ENCODE assay signal across 7 mouse cellular contexts in the genomic region with DNA sequence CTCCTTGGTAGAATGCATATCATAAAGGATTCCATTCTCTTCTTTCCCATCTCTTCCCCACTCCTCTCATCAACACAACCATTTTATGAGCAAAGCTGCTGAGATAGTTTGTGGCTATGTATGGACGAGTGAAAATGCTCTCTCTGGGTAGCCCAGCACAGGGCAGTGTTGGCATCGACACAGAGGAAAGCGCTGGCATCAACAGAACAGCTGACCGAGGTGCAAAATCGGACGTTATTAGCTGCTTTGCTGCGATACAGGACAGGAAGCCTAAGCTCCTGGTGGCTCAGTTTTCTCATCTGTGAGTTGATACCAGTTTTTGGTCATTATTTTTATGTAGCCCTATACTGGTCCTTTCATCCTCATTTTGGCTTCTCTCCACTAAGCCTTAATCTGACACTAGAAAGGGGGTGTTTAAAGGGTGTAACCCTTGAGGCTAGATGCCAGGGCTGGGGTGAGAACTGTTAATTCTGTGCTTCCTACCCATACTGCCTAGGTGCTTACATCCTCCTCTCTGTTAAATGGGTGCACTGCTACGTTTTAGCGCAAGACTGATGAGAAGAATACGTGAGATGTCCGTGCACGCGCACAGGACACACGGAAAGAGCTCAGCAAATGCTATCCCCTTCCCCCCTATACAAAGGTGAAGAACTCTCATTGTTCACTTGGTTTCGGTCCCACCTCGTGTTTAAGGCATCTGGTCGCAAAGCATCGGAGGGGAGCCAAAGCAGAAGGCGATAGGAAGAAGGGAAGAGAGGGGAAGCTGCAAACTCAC. TPM values are rescaled to one million over a fixed set of nuclear protein-coding genes. Genes with fewer than 3 reads are reported as not detected.
A peak's percentile ranks its signal among the peaks of the same experiment; 100 is the strongest.
DNase-seq lines count a peak whose midpoint lies in the region; ATAC-seq and TF ChIP-seq lines count a peak whose summit lies in the region.

No protein-coding gene starts in this region.

- H3K9ac ChIP-seq in lung, embryonic 14.5 days = no peak overlapping the region

- H3K9me3 ChIP-seq in lung, embryonic 14.5 days (ENCODE audit: low read depth, low read length) = no peaks in the 10 kb centered on the region
- no peaks in the 10 kb centered on the region for H3K9me3 ChIP-seq in hindbrain, embryonic 10.5 days
- no peaks in the 10 kb centered on the region for H3K9me3 ChIP-seq in megakaryocyte, embryonic 14.5 days

- H3K27ac ChIP-seq in lung, embryonic 14.5 days (ENCODE audit: low read depth) = no peak overlapping the region
- H3K27ac ChIP-seq in hindbrain, embryonic 10.5 days = peak overlapping the region; percentile 82

- ATAC-seq in lung, embryonic 14.5 days (ENCODE audit: insufficient read depth) = peak; percentile 43; the same call in 1 of the 2 replicates

- no peaks in the 10 kb centered on the region for H3K36me3 ChIP-seq in lung, embryonic 14.5 days (ENCODE audit: insufficient read depth)
- no peaks in the 10 kb centered on the region for H3K36me3 ChIP-seq in hindbrain, embryonic 10.5 days
- H3K36me3 ChIP-seq in megakaryocyte, embryonic 14.5 days (replicated peaks; ENCODE audit: low read length) = no peaks in the 10 kb centered on the region

- peak overlapping the region; percentile 32 for H3K4me3 ChIP-seq in lung, embryonic 14.5 days (ENCODE audit: low read depth, low read length)
- H3K4me3 ChIP-seq in hindbrain, embryonic 10.5 days = peak overlapping the region; percentile 54
- peak overlapping the region; percentile 86 for H3K4me3 ChIP-seq in megakaryocyte, embryonic 14.5 days (replicated peaks)

- no peak for DNase-seq in lung, embryonic 14.5 days
- DNase-seq in lung, postnatal 36 days = no peak
- DNase-seq in cerebellum, adult 9-11 months = peak; percentile 52
- DNase-seq in hindbrain, embryonic 10.5 days (ENCODE audit: low spot score) = no peak
- DNase-seq in adrenal gland, adult 2 months = no peak
- DNase-seq in thymus, postnatal 0 days (ENCODE audit: low spot score) = no peak

- 15% methylated on average over 19 of the region's 19 CpGs for WGBS in lung, embryonic 14.5 days
- WGBS in hindbrain, embryonic 10.5 days = 24% methylated on average over 19 of the region's 19 CpGs

- no peak for TF ChIP-seq CTCF in lung, embryonic 14.5 days (IDR thresholded peaks at IDR 0.05; ENCODE audit: low read depth)

- peak overlapping the region; percentile 62 for H3K4me2 ChIP-seq in lung, embryonic 14.5 days

- no peaks in the 10 kb centered on the region for H3K4me1 ChIP-seq in lung, embryonic 14.5 days (ENCODE audit: insufficient read depth)
- H3K4me1 ChIP-seq in hindbrain, embryonic 10.5 days (replicated peaks) = peaks cover 18% of the 10 kb centered on the region; the same call in 1 of the 2 replicates
- H3K4me1 ChIP-seq in megakaryocyte, embryonic 14.5 days = peaks cover 15% of the 10 kb centered on the region

- 0 out of 2 replicates have a peak, but pooled peaks cover 10% of the 10 kb centered on the region for H3K27me3 ChIP-seq in lung, embryonic 14.5 days (ENCODE audit: insufficient read depth, low read length)
- peaks cover 28% of the 10 kb centered on the region for H3K27me3 ChIP-seq in hindbrain, embryonic 10.5 days (ENCODE audit: insufficient read depth, poor library complexity, severe bottlenecking)
- peaks cover 24% of the 10 kb centered on the region for H3K27me3 ChIP-seq in megakaryocyte, embryonic 14.5 days (replicated peaks)

RNA-seq across cellular contexts. Expression of gene Zcchc18, which starts 0.6 kb away (rescaled TPM):
- polyA plus RNA-seq in lung, embryonic 14.5 days (2014; fragmentation: Nextera tagmentation; extraction: Ambion mirVana) = 13.4 and 15.6 TPM in 2 replicates
- polyA plus RNA-seq in hindbrain, embryonic 10.5 days (2016; fragmentation: Nextera tagmentation; extraction: Ambion mirVana) = 52.4 and 66.5 TPM in 2 replicates
- 1.2 TPM in 1 of 2 replicates, not detected in the other for polyA plus RNA-seq in megakaryocyte, embryonic 14.5 days (2012; ENCODE audit: insufficient read depth, low replicate concordance)
- 10 to 100 TPM in 1 of 2 experiments, 1 to 10 TPM in 1; 8.9 to 16.9 TPM for total RNA-seq in adrenal gland, adult 2 months (2021)
- polyA plus RNA-seq in adrenal gland, adult 2 months (2012; rRNA removed) = 1.7 and 2.8 TPM in 2 replicates
- 2.7 and 3.5 TPM in 2 replicates for polyA plus RNA-seq in thymus, postnatal 0 days (2015; fragmentation: Nextera tagmentation; extraction: Ambion mirVana)

RNA-seq across cellular contexts. Expression of gene Tmsb15b1, which starts 15.7 kb away (rescaled TPM):
- 22.3 and 24.4 TPM in 2 replicates for polyA plus RNA-seq in lung, embryonic 14.5 days (2014; fragmentation: Nextera tagmentation; extraction: Ambion mirVana)
- 21.5 and 22.3 TPM in 2 replicates for polyA plus RNA-seq in hindbrain, embryonic 10.5 days (2016; fragmentation: Nextera tagmentation; extraction: Ambion mirVana)
- polyA plus RNA-seq in megakaryocyte, embryonic 14.5 days (2012; ENCODE audit: insufficient read depth, low replicate concordance) = not detected in 2 replicates
- total RNA-seq in adrenal gland, adult 2 months (2021) = 1 to 10 TPM in 1 of 2 experiments, under 1 TPM in 1; 0.89 to 7.3 TPM
- polyA plus RNA-seq in adrenal gland, adult 2 months (2012; rRNA removed) = not detected in 2 replicates
- 47.4 and 55.3 TPM in 2 replicates for polyA plus RNA-seq in thymus, postnatal 0 days (2015; fragmentation: Nextera tagmentation; extraction: Ambion mirVana)

RNA-seq across cellular contexts. Expression of gene Tmsb15l, which starts 15.7 kb away (rescaled TPM):
- 1.6 and 3.4 TPM in 2 replicates for polyA plus RNA-seq in lung, embryonic 14.5 days (2014; fragmentation: Nextera tagmentation; extraction: Ambion mirVana)
- polyA plus RNA-seq in hindbrain, embryonic 10.5 days (2016; fragmentation: Nextera tagmentation; extraction: Ambion mirVana) = 4.7 and 5.7 TPM in 2 replicates
- not detected in 2 replicates for polyA plus RNA-seq in megakaryocyte, embryonic 14.5 days (2012; ENCODE audit: insufficient read depth, low replicate concordance)
- total RNA-seq in adrenal gland, adult 2 months (2021) = 1 to 10 TPM in 1 of 2 experiments, under 1 TPM in 1; 0.52 to 2.4 TPM
- polyA plus RNA-seq in adrenal gland, adult 2 months (2012; rRNA removed) = 0.23 and 0.65 TPM in 2 replicates
- polyA plus RNA-seq in thymus, postnatal 0 days (2015; fragmentation: Nextera tagmentation; extraction: Ambion mirVana) = 4.0 and 9.2 TPM in 2 replicates

RNA-seq across cellular contexts. Expression of gene Tmsb15b2, which starts 17.1 kb away (rescaled TPM):
- polyA plus RNA-seq in lung, embryonic 14.5 days (2014; fragmentation: Nextera tagmentation; extraction: Ambion mirVana) = 27.6 and 44.5 TPM in 2 replicates
- 45.2 and 53.5 TPM in 2 replicates for polyA plus RNA-seq in hindbrain, embryonic 10.5 days (2016; fragmentation: Nextera tagmentation; extraction: Ambion mirVana)
- not detected in 2 replicates for polyA plus RNA-seq in megakaryocyte, embryonic 14.5 days (2012; ENCODE audit: insufficient read depth, low replicate concordance)
- 10 to 100 TPM; 15.2 to 22.7 TPM for total RNA-seq in adrenal gland, adult 2 months (2021)
- polyA plus RNA-seq in adrenal gland, adult 2 months (2012; rRNA removed) = not detected in 2 replicates
- polyA plus RNA-seq in thymus, postnatal 0 days (2015; fragmentation: Nextera tagmentation; extraction: Ambion mirVana) = 61.3 and 62.1 TPM in 2 replicates

RNA-seq across cellular contexts. Expression of gene Slc25a53, which starts 45.7 kb away (rescaled TPM):
- polyA plus RNA-seq in lung, embryonic 14.5 days (2014; fragmentation: Nextera tagmentation; extraction: Ambion mirVana) = 11.1 and 11.4 TPM in 2 replicates
- polyA plus RNA-seq in hindbrain, embryonic 10.5 days (2016; fragmentation: Nextera tagmentation; extraction: Ambion mirVana) = 10.4 and 12.1 TPM in 2 replicates
- 0.08 TPM in 1 of 2 replicates, not detected in the other for polyA plus RNA-seq in megakaryocyte, embryonic 14.5 days (2012; ENCODE audit: insufficient read depth, low replicate concordance)
- 1 to 10 TPM; 5.7 to 6.1 TPM for total RNA-seq in adrenal gland, adult 2 months (2021)
- 1.1 and 1.3 TPM in 2 replicates for polyA plus RNA-seq in adrenal gland, adult 2 months (2012; rRNA removed)
- polyA plus RNA-seq in thymus, postnatal 0 days (2015; fragmentation: Nextera tagmentation; extraction: Ambion mirVana) = 12.1 and 12.3 TPM in 2 replicates

Comparison
In these comparisons a context has a peak if more than half of its experiments do, and no peak if none do; other contexts are left out.
1. H3K4me3 ChIP-seq: peak in every context shown above with its lines; median percentile 86 in megakaryocyte, embryonic 14.5 days; 54 in hindbrain, embryonic 10.5 days; 32 in lung, embryonic 14.5 days.
2. RNA of gene Tmsb15b1, which starts 15.7 kb away (polyA plus RNA-seq): 47.4 to 55.3 TPM in thymus, postnatal 0 days, 21.5 to 22.3 TPM in hindbrain, embryonic 10.5 days and 22.3 to 24.4 TPM in lung, embryonic 14.5 days; not detected in megakaryocyte, embryonic 14.5 days and not detected in adrenal gland, adult 2 months; every median in the first group is over 10 times any median in the second.